Mouse (Mus musculus) G1E (cell line): ENCODE measurements at regions not wholly inside any gene's neighbourhood (a gene's known extent, or its start where the extent isn't known, plus 50 kb on each side); places are given as distances from the start of the nearest gene placed in this dataset.

ENCODE experiments used
- CTCF ChIP-seq: IDR thresholded peaks from 2 replicates; pipeline ENCODE4 v1.5.1; 2012; ENCODE audit warnings: low read depth, low read length, inconsistent platforms, mixed read lengths
- GATA1 ChIP-seq: IDR thresholded peaks from 2 replicates; pipeline ENCODE4 v1.6.1; 2012; ENCODE audit warnings: borderline replicate concordance, low read length, inconsistent platforms, mixed read lengths
- GATA2 ChIP-seq: IDR thresholded peaks from 2 replicates; pipeline ENCODE4 v1.6.1; 2012; ENCODE audit warnings: low read depth, low read length, inconsistent platforms, borderline replicate concordance
- POLR2AphosphoS5 ChIP-seq: IDR thresholded peaks from 2 replicates; pipeline ENCODE4 v1.6.1; 2012; ENCODE audit warnings: low read depth, low read length, inconsistent platforms; ENCODE audit not compliant: insufficient replicate concordance
- TAL1 ChIP-seq: conservative IDR thresholded peaks from 2 replicates; pipeline ENCODE4 v1.6.1; 2012; ENCODE audit warnings: low read depth, low read length, inconsistent platforms, mixed read lengths

GRCm38 (mm10) chr4:25464792-25465590, 183.4 kb upstream of the Ufl1 start:
- no peak for TF ChIP-seq GATA1
- no peak for TF ChIP-seq CTCF
- no peak for TF ChIP-seq GATA2
- no peak for TF ChIP-seq TAL1
- TF ChIP-seq POLR2AphosphoS5, result no peak
